Mouse (Mus musculus) limb, embryonic 14.5 days (tissue): ENCODE results near the gene 9930022D16Rik. TPM values are rescaled to one million over a fixed set of nuclear protein-coding genes. Genes with fewer than 3 reads are reported as not detected.
A peak's percentile ranks its signal among the peaks of the same experiment; 100 is the strongest.

Source experiments
- ATAC-seq: fragments of 200-750 bp; cut with Nextera tagmentation; 2 replicates; pipeline ENCODE4 v1.8.0; 2017; ENCODE audit warnings: low read depth, moderate number of reproducible peaks, moderate TSS enrichment; ENCODE audit not compliant: low FRiP score
- DNase-seq: peaks from one replicate; pipeline ENCODE4 v3.0.0-alpha.2; 2015; ENCODE audit warnings: low spot score
- H3K27ac ChIP-seq: fragments of 300-500 bp; sonication (generic); replicated peaks from 2 replicates; pipeline ENCODE4 v1.5.1; 2014; ENCODE audit warnings: low read depth, mild to moderate bottlenecking, low read length, moderate library complexity, mixed read lengths
- H3K27me3 ChIP-seq: fragments of 300-500 bp; sonication (generic); 2 replicates; pipeline ENCODE4 v1.6.1; 2014; ENCODE audit warnings: low read length, mixed read lengths; ENCODE audit not compliant: control insufficient read depth, insufficient read depth
- H3K36me3 ChIP-seq: fragments of 300-500 bp; sonication (generic); 2 replicates; pipeline ENCODE4 v1.6.1; 2014; ENCODE audit warnings: mild to moderate bottlenecking, low read length, moderate library complexity, mixed read lengths; ENCODE audit not compliant: control insufficient read depth, insufficient read depth
- H3K4me1 ChIP-seq: fragments of 300-500 bp; sonication (generic); 2 replicates; pipeline ENCODE4 v1.6.1; 2014; ENCODE audit warnings: antibody characterized with exemption, low read length, mixed read lengths; ENCODE audit not compliant: control insufficient read depth, insufficient read depth
- H3K4me2 ChIP-seq: fragments of 300-500 bp; sonication (generic); replicated peaks from 2 replicates; pipeline ENCODE4 v1.6.1; 2014; ENCODE audit warnings: low read depth, mild to moderate bottlenecking, low read length, moderate library complexity; ENCODE audit not compliant: severe bottlenecking
- H3K4me3 ChIP-seq: fragments of 300-500 bp; sonication (generic); replicated peaks from 2 replicates; pipeline ENCODE4 v1.5.1; 2014; ENCODE audit warnings: low read length
- H3K9ac ChIP-seq: fragments of 300-500 bp; sonication (generic); 2 replicates; pipeline ENCODE4 v1.6.1; 2014; ENCODE audit warnings: mild to moderate bottlenecking, low read depth, low read length, moderate library complexity; ENCODE audit not compliant: severe bottlenecking
- H3K9me3 ChIP-seq: fragments of 300-500 bp; sonication (generic); 2 replicates; pipeline ENCODE4 v1.6.1; 2016; ENCODE audit warnings: low read length; ENCODE audit not compliant: control insufficient read depth
- POLR2A ChIP-seq: fragments of 200-500 bp; IDR thresholded peaks from 2 replicates; pipeline ENCODE4 v1.8.0; 2012; ENCODE audit warnings: inconsistent platforms, mild to moderate bottlenecking, moderate library complexity, borderline replicate concordance; ENCODE audit not compliant: insufficient read depth, insufficient read length; ENCODE audit errors: extremely low read depth
- WGBS: fragments of 180-500 bp; shearing (Covaris S2); extraction: QIAGEN DNeasy Blood & Tissue Kit; methylation state at CpG from one replicate; pipeline ENCODE4 v1.1.7; 2014; 5-methylcytosine and 5-hydroxymethylcytosine counted together
- polyA plus RNA-seq, 2 experiments: library from polyadenylated mRNA; depleted of rRNA in 1 of 2; stranded (reverse) in 1 of 2; unstranded in 1 of 2; fragments of >200 nt; fragmentation: Nextera tagmentation in 1 of 2; extraction: Ambion mirVana in 1 of 2; gene quantifications; 2 replicates each; pipeline versions ENCODE4 v1.2.1 to v1.2.3; 2012 to 2014

9930022D16Rik gene
- polyA plus RNA-seq (2012; rRNA removed) (0.03 TPM in 1 of 2 replicates, not detected in the other), polyA plus RNA-seq (2014; fragmentation: Nextera tagmentation; extraction: Ambion mirVana) (not detected in 2 replicates)

DNA sequence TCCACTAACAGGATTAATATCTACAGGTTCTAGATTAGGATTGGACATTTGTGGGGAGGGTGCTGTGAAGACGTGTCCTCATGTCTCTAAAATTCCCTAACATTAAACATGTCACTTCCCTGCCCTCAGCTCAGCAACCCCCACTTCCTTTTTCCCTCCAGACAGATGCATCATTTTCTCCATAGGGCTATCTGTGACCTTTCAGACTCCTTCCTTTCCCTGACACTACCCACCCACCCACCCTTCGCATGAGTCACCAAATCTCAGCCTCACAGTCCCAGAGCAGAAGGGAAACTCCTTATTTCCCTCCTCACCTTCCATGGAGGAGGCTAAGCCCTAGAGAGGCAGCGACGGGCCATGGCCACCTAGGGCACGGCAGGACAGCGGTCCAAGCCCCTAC is at the start of gene 9930022D16Rik:
9930022D16Rik (plus strand) TSS at position 301 of the 400 bp plus-strand sequence.
- no peak within 1 kb of the TSS for H3K9ac ChIP-seq
- no peaks in the 10 kb centered on the region for H3K27me3 ChIP-seq
- H3K4me1 ChIP-seq = no peaks in the 10 kb centered on the region
- H3K4me2 ChIP-seq = no peak within 1 kb of the TSS
- no peak for DNase-seq
- no peak within 1 kb of the TSS for H3K4me3 ChIP-seq
- TF ChIP-seq POLR2A = no peak
- H3K27ac ChIP-seq = no peak within 1 kb of the TSS
- WGBS = 93% methylated on average over 6 of the region's 6 CpGs
- no peaks in the 10 kb centered on the region for H3K9me3 ChIP-seq
- H3K36me3 ChIP-seq = no peaks in the 10 kb centered on the region
- no peak for ATAC-seq

DNA sequence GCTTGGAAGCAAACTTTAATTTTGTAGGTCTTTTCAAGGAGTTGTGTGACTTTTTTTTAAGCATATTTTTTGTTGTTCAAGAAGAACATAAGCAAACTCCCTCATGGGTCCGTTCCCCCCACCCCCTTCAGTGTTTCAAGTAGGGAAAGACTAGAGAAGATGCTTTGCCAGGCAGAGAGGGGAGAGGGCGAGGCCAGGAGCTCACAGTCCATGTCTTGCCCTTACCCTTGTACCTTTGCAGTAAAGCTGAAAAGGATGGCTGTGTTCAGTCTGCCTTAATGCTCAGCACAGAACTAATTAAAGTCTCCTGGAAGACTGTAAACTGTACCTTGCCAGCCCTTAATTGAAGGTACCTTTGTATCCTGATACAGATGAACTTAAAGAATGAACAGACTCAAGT is 49.4 kb upstream of the 9930022D16Rik start:
- no peaks in the 10 kb centered on the region for H3K9me3 ChIP-seq
- WGBS = 52% methylated on average over 2 of the region's 2 CpGs
- H3K4me1 ChIP-seq = peaks cover 13% of the 10 kb centered on the region
- H3K27ac ChIP-seq = no peak overlapping the region
- H3K27me3 ChIP-seq = no peaks in the 10 kb centered on the region
- ATAC-seq = no peak
- H3K4me2 ChIP-seq = peak overlapping the region; percentile 65
- H3K36me3 ChIP-seq = peaks cover 31% of the 10 kb centered on the region
- no peak for TF ChIP-seq POLR2A
- peak overlapping the region; percentile 94 for H3K4me3 ChIP-seq
- H3K9ac ChIP-seq = 0 out of 2 replicates have a peak overlapping the region, but pooled peaks have one; percentile 21
- no peak for DNase-seq

GRCm38 (mm10) chr11:109364881-109365280 is 48.8 kb upstream of the 9930022D16Rik start:
- no peak for ATAC-seq
- H3K4me3 ChIP-seq = peak overlapping the region; percentile 94
- peaks cover 13% of the 10 kb centered on the region for H3K4me1 ChIP-seq
- no peak for TF ChIP-seq POLR2A
- no peak for DNase-seq
- peaks cover 31% of the 10 kb centered on the region for H3K36me3 ChIP-seq
- no peak overlapping the region for H3K27ac ChIP-seq
- H3K4me2 ChIP-seq = peak overlapping the region; percentile 65
- WGBS = 85% methylated on average over 10 of the region's 10 CpGs
- H3K9me3 ChIP-seq = no peaks in the 10 kb centered on the region
- H3K27me3 ChIP-seq = no peaks in the 10 kb centered on the region
- H3K9ac ChIP-seq = 0 out of 2 replicates have a peak overlapping the region, but pooled peaks have one; percentile 21

DNA sequence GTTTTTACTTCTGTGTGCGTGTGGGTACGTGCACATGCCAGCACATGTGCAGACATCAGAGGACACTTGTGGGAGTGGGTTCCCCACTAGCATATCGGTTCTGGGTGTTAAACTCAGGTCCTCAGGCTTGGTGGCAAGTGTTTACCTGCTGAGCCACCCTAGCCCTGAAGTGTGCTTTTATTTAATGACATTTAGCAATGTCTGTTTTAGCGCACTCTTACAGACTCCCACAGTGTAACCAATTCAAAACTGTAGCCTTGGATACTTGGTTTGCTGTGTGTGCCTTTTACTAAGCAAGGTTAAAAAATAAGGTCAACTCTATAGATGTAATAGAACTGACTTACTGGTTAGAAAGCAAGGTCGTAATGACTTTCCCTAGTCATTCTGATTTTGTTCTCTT is 47.9 kb upstream of the 9930022D16Rik start:
- H3K4me1 ChIP-seq = peaks cover 13% of the 10 kb centered on the region
- H3K27ac ChIP-seq = no peak overlapping the region
- TF ChIP-seq POLR2A = no peak
- no peaks in the 10 kb centered on the region for H3K27me3 ChIP-seq
- no peak for DNase-seq
- no peaks in the 10 kb centered on the region for H3K9me3 ChIP-seq
- H3K4me2 ChIP-seq = no peak overlapping the region
- H3K4me3 ChIP-seq = no peak overlapping the region
- WGBS = 92% methylated on average over 5 of the region's 5 CpGs
- no peak overlapping the region for H3K9ac ChIP-seq
- ATAC-seq = no peak
- H3K36me3 ChIP-seq = peaks cover 31% of the 10 kb centered on the region

- H3K4me1 ChIP-seq = peaks cover 11% of the 10 kb centered on the region
- no peaks in the 10 kb centered on the region for H3K9me3 ChIP-seq
- DNase-seq = no peak
- peaks cover 31% of the 10 kb centered on the region for H3K36me3 ChIP-seq
- no peaks in the 10 kb centered on the region for H3K27me3 ChIP-seq
- no peak overlapping the region for H3K4me2 ChIP-seq
- no peak for TF ChIP-seq POLR2A
- no peak for ATAC-seq
- H3K27ac ChIP-seq = no peak overlapping the region
- WGBS = 87% methylated on average over 15 of the region's 15 CpGs
- no peak overlapping the region for H3K4me3 ChIP-seq
- no peak overlapping the region for H3K9ac ChIP-seq
Measured at GRCm38 (mm10) chr11:109366802-109367579, 46.7 kb upstream of the 9930022D16Rik start.
